ENCODE assay signal across 21 mouse cellular contexts in genomic region chr6:91992823-91993222, GRCm38 (mm10). TPM values are rescaled to one million over a fixed set of nuclear protein-coding genes. Genes with fewer than 3 reads are reported as not detected.
A peak's percentile ranks its signal among the peaks of the same experiment; 100 is the strongest.
DNase-seq lines count a peak whose midpoint lies in the region; ATAC-seq and TF ChIP-seq lines count a peak whose summit lies in the region.
"Had no signal": no experiment of that assay in that cellular context is flagged by ENCODE, and none has a peak within 500 bp of the region (broad histone marks: within the 10 kb centered on the region; RNA-seq: fewer than 3 reads in every experiment).

No protein-coding gene starts in this region.

- no peak for TF ChIP-seq EP300 in lung, postnatal 0 days (IDR thresholded peaks at IDR 0.05)

- no peaks in the 10 kb centered on the region for H3K27me3 ChIP-seq in lung, postnatal 0 days (replicated peaks; ENCODE audit: insufficient read depth, low read length)
- no peaks in the 10 kb centered on the region for H3K27me3 ChIP-seq in liver, embryonic 16.5 days (ENCODE audit: control insufficient read depth, insufficient read depth, low read depth, low read length)
- H3K27me3 ChIP-seq: midbrain, embryonic 13.5 days had no signal

- ATAC-seq in lung, postnatal 0 days = no peak
- peak; percentile 74 for ATAC-seq in liver, embryonic 16.5 days (ENCODE audit: low read depth)
- ATAC-seq: forebrain, embryonic 16.5 days; midbrain, embryonic 13.5 days had no signal

- 57% methylated on average over 2 of the region's 2 CpGs for WGBS in lung, postnatal 0 days
- 30% methylated on average over 2 of the region's 2 CpGs for WGBS in liver, embryonic 16.5 days (ENCODE audit: insufficient replicate concordance)

- H3K4me2 ChIP-seq in lung, postnatal 0 days (replicated peaks; ENCODE audit: low read depth, low read length) = no peak overlapping the region
- H3K4me2 ChIP-seq in liver, embryonic 16.5 days (ENCODE audit: low read depth, low read length) = peak overlapping the region; percentile 29; the same call in 1 of the 2 replicates
- H3K4me2 ChIP-seq: hindbrain, embryonic 13.5 days; midbrain, embryonic 13.5 days had no signal

- H3K9me3 ChIP-seq in lung, postnatal 0 days (ENCODE audit: low read length) = no peaks in the 10 kb centered on the region
- H3K9me3 ChIP-seq in liver, embryonic 16.5 days (replicated peaks; ENCODE audit: control insufficient read depth, low read length) = no peaks in the 10 kb centered on the region
- H3K9me3 ChIP-seq: forebrain, embryonic 10.5 days; hindbrain, embryonic 13.5 days; limb, embryonic 10.5 days; midbrain, embryonic 13.5 days had no signal

- no peak for TF ChIP-seq CTCF in lung, postnatal 0 days (IDR thresholded peaks at IDR 0.05)

- no peaks in the 10 kb centered on the region for H3K4me1 ChIP-seq in lung, postnatal 0 days (ENCODE audit: insufficient read depth, low read depth, low read length)
- H3K4me1 ChIP-seq in liver, embryonic 16.5 days (ENCODE audit: control insufficient read depth, low read depth, low read length) = peaks cover 31% of the 10 kb centered on the region
- H3K4me1 ChIP-seq: forebrain, embryonic 10.5 days had no signal

- no peak overlapping the region for H3K27ac ChIP-seq in lung, postnatal 0 days (ENCODE audit: low read length)
- peak overlapping the region; percentile 34 for H3K27ac ChIP-seq in liver, embryonic 16.5 days (ENCODE audit: low read length)
- H3K27ac ChIP-seq: forebrain, embryonic 10.5 days; hindbrain, embryonic 13.5 days; left cerebral cortex, adult 2 months; limb, embryonic 10.5 days; midbrain, embryonic 13.5 days had no signal

- H3K4me3 ChIP-seq in lung, postnatal 0 days (ENCODE audit: low read depth, low read length) = no peak overlapping the region
- H3K4me3 ChIP-seq in liver, embryonic 16.5 days (ENCODE audit: low read depth, low read length) = no peak overlapping the region
- H3K4me3 ChIP-seq: forebrain, embryonic 10.5 days; hindbrain, embryonic 13.5 days; left cerebral cortex, adult 2 months; limb, embryonic 10.5 days; midbrain, embryonic 13.5 days had no signal

- H3K9ac ChIP-seq in lung, postnatal 0 days (replicated peaks; ENCODE audit: low read depth) = no peak overlapping the region
- no peak overlapping the region for H3K9ac ChIP-seq in liver, embryonic 16.5 days (ENCODE audit: low read depth, low read length)
- H3K9ac ChIP-seq: hindbrain, embryonic 13.5 days; midbrain, embryonic 13.5 days had no signal

- peak; percentile 20 for DNase-seq in lung, postnatal 36 days
- no peak for DNase-seq in lung, postnatal 0 days (ENCODE audit: low spot score)
- peak; percentile 63 for DNase-seq in c-Kit-negative CD71-positive TER-119-positive erythroid progenitor cells, embryonic 14.5 days (ENCODE audit: low read depth, low spot score)
- DNase-seq in liver = peak; percentile 68
- no peak for DNase-seq in B cell, adult 2 months
- DNase-seq in frontal cortex, postnatal 36 days (ENCODE audit: low spot score in 2 of 2) = no peak
- DNase-seq in right cerebral cortex, postnatal 4 days = no peak
- DNase-seq: cerebellum, adult 9-10 months; gastrocnemius, postnatal 36 days; kidney, adult 11 months; kidney, postnatal 10 days; lung, postnatal 10 days; right cerebral cortex, postnatal 14 days; thymus, postnatal 25 days had no signal

- H3K36me3 ChIP-seq in lung, postnatal 0 days (ENCODE audit: insufficient read depth, low read length) = no peaks in the 10 kb centered on the region
- no peaks in the 10 kb centered on the region for H3K36me3 ChIP-seq in liver, embryonic 16.5 days (ENCODE audit: control insufficient read depth, insufficient read depth)
- H3K36me3 ChIP-seq: forebrain, embryonic 10.5 days; midbrain, embryonic 13.5 days had no signal

RNA-seq across cellular contexts. Expression of gene Fgd5, which starts 14.1 kb away (rescaled TPM):
- polyA plus RNA-seq in lung, postnatal 0 days (2015; fragmentation: Nextera tagmentation; extraction: Ambion mirVana) = 19.2 and 22.1 TPM in 2 replicates
- polyA plus RNA-seq in liver, embryonic 16.5 days (2015; fragmentation: Nextera tagmentation; extraction: Ambion mirVana) = 2.5 and 2.7 TPM in 2 replicates

Comparison
In these comparisons a context has a peak if more than half of its experiments do, and no peak if none do; other contexts are left out.
1. DNase-seq: peak in lung, postnatal 36 days (single experiment), c-Kit-negative CD71-positive TER-119-positive erythroid progenitor cells, embryonic 14.5 days (single experiment) and liver (single experiment); none in lung, postnatal 0 days (single experiment), B cell, adult 2 months (0 of 2), frontal cortex, postnatal 36 days (0 of 2) and right cerebral cortex, postnatal 4 days (single experiment).